Mouse (Mus musculus) G1E (cell line): ENCODE measurements around the gene Nmrk2.

Experiments
- CTCF ChIP-seq: IDR thresholded peaks from 2 replicates; pipeline ENCODE4 v1.5.1; 2012; ENCODE audit warnings: low read depth, low read length, inconsistent platforms, mixed read lengths
- GATA1 ChIP-seq: IDR thresholded peaks from 2 replicates; pipeline ENCODE4 v1.6.1; 2012; ENCODE audit warnings: borderline replicate concordance, low read length, inconsistent platforms, mixed read lengths
- TAL1 ChIP-seq: conservative IDR thresholded peaks from 2 replicates; pipeline ENCODE4 v1.6.1; 2012; ENCODE audit warnings: low read depth, low read length, inconsistent platforms, mixed read lengths

- TF ChIP-seq CTCF (peak; percentile 75), GATA1 (no peak), TAL1 (no peak)
These were observed 3.6 kb downstream of the Nmrk2 start for GRCm38 (mm10) chr10:81198230-81198629.
